Mouse (Mus musculus) embryo, embryonic 9.5 days (tissue): ENCODE data around the gene Tmem199.
"Not testable (repeated sequence)": the region's sequence is repeated elsewhere in the genome, so short reads cannot be mapped to it uniquely, and the experiment has no call there.

Experiments used
- DNase-seq: peaks from one replicate; pipeline ENCODE4 v3.0.0-alpha.2; 2017; ENCODE audit errors: extremely low spot score

Gene Tmem199

GRCm38 (mm10) chr11:78512025-78512957 is at the start of gene Tmem199, which contains the start of gene Poldip2:
TSS of gene Tmem199 (minus strand) at chr11:78512172.
TSS of gene Poldip2 (plus strand) at chr11:78512193.
- peak; percentile 92 for DNase-seq

GRCm38 (mm10) chr11:78560447-78560846 is 48.5 kb upstream of the Tmem199 start:
- DNase-seq: peak; percentile 63

- no peak for DNase-seq
Observed at GRCm38 (mm10) chr11:78557241-78557640, 45.3 kb upstream of the Tmem199 start.

GRCm38 (mm10) chr11:78556070-78556469 is 44.1 kb upstream of the Tmem199 start:
- no peak for DNase-seq

GRCm38 (mm10) chr11:78555623-78556022 is 43.7 kb upstream of the Tmem199 start:
- DNase-seq: no peak

- DNase-seq: no peak
Observed at GRCm38 (mm10) chr11:78551059-78551398, 39.1 kb upstream of the Tmem199 start.

- peak; percentile 95 for DNase-seq
Observed at GRCm38 (mm10) chr11:78550168-78551058, 38.4 kb upstream of the Tmem199 start, which contains the start of gene Tmem97. TSS of gene Tmem97 (minus strand) at chr11:78550777.

GRCm38 (mm10) chr11:78549491-78549987 is 37.6 kb upstream of the Tmem199 start:
- no peak for DNase-seq

- no peak for DNase-seq
Observed at GRCm38 (mm10) chr11:78547718-78548460, 35.9 kb upstream of the Tmem199 start.

- DNase-seq: no peak
Observed at GRCm38 (mm10) chr11:78545181-78545580, 33.2 kb upstream of the Tmem199 start.

GRCm38 (mm10) chr11:78544449-78545111 is 32.6 kb upstream of the Tmem199 start:
- no peak for DNase-seq

GRCm38 (mm10) chr11:78540358-78540757 is 28.4 kb upstream of the Tmem199 start:
- DNase-seq: no peak

GRCm38 (mm10) chr11:78536690-78537084 is 24.7 kb upstream of the Tmem199 start:
- DNase-seq: no peak

- peak; percentile 96 for DNase-seq
Observed at GRCm38 (mm10) chr11:78536080-78536689, 24.2 kb upstream of the Tmem199 start, which contains the start of the genes Tnfaip1 and Ift20. TSS of gene Tnfaip1 (minus strand) at chr11:78536332. TSS of gene Ift20 (plus strand) at chr11:78536361.

GRCm38 (mm10) chr11:78535376-78536079 is 23.6 kb upstream of the Tmem199 start:
- DNase-seq: peak; percentile 48

- no peak for DNase-seq
Observed at GRCm38 (mm10) chr11:78534516-78534915, 22.5 kb upstream of the Tmem199 start.

GRCm38 (mm10) chr11:78531515-78531914 is 19.5 kb upstream of the Tmem199 start:
- DNase-seq: not testable (repeated sequence)

- no peak for DNase-seq
Observed at GRCm38 (mm10) chr11:78531046-78531445, 19.1 kb upstream of the Tmem199 start.

- no peak for DNase-seq
Observed at GRCm38 (mm10) chr11:78530001-78530400, 18.0 kb upstream of the Tmem199 start.

GRCm38 (mm10) chr11:78528714-78529113 is 16.7 kb upstream of the Tmem199 start:
- DNase-seq: no peak
